In the genomic region with DNA sequence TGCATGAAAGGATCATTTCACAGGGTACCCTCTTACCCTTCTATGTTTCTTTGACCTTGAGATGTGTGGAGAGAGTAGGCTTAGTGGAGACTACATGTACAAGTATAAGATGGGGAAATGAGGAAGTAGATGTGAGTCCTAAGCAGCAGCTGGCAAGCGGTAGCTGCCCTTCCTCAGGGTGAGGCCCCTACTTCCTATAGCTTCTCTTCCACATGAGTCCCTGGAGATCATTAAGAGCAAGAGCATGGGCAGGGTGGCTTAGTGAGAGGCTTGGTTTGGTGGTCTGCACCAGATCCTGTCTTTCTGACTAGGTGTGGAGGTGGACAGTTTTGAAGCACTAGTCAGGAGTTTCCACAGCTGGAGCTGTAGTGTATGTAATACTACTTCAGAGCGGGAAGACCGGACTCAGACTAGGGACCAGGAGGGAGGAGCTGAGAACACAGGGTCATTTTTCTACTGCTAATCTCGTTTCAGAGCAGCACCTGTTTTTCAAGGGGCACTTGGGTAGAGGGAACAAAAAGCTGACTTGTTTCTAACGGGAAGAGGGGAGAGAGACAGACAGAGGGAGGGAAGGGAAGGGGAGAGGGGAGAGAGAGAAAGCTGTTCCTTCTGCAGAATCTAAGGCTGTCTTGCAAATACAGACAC, we compare ENCODE assay signal across 9 mouse cellular contexts. TPM values are rescaled to one million over a fixed set of nuclear protein-coding genes. Genes with fewer than 3 reads are reported as not detected.
DNase-seq lines count a peak whose midpoint lies in the region; ATAC-seq and TF ChIP-seq lines count a peak whose summit lies in the region.
"Had no signal": no experiment of that assay in that cellular context is flagged by ENCODE, and none has a peak within 500 bp of the region (broad histone marks: within the 10 kb centered on the region; RNA-seq: fewer than 3 reads in every experiment).

No protein-coding gene starts in this region.

- H3K4me1 ChIP-seq in hindbrain, embryonic 10.5 days (replicated peaks): peaks cover 28% of the 10 kb centered on the region
- H3K4me1 ChIP-seq in hindbrain, embryonic 16.5 days (ENCODE audit: control insufficient read depth, insufficient read depth, low read depth, low read length): peaks cover 2% of the 10 kb centered on the region
- peaks cover 3% of the 10 kb centered on the region for H3K4me1 ChIP-seq in bone marrow, adult 2 months (ENCODE audit: control insufficient read depth, insufficient read depth, low read length)
- H3K4me1 ChIP-seq in hindbrain, embryonic 12.5 days: peaks cover 32% of the 10 kb centered on the region
- peaks cover 23% of the 10 kb centered on the region for H3K4me1 ChIP-seq in midbrain, embryonic 15.5 days
- no peaks in the 10 kb centered on the region for H3K4me1 ChIP-seq in kidney, embryonic 14.5 days (ENCODE audit: control insufficient read depth, insufficient read depth, low read length)

- TF ChIP-seq POLR2A in bone marrow, adult 2 months (IDR thresholded peaks at IDR 0.05; ENCODE audit: borderline replicate concordance, control insufficient read depth, low read depth, low read length): no peak

- no peak overlapping the region for H3K4me2 ChIP-seq in hindbrain, embryonic 16.5 days (ENCODE audit: low read length)
- no peak overlapping the region for H3K4me2 ChIP-seq in hindbrain, embryonic 12.5 days (replicated peaks)
- H3K4me2 ChIP-seq in midbrain, embryonic 15.5 days: no peak overlapping the region
- no peak overlapping the region for H3K4me2 ChIP-seq in kidney, embryonic 14.5 days (replicated peaks; ENCODE audit: low read depth, low read length)

- no peak overlapping the region for H3K9ac ChIP-seq in hindbrain, embryonic 16.5 days (ENCODE audit: low read depth, low read length)
- no peak overlapping the region for H3K9ac ChIP-seq in hindbrain, embryonic 12.5 days
- no peak overlapping the region for H3K9ac ChIP-seq in midbrain, embryonic 15.5 days
- no peak overlapping the region for H3K9ac ChIP-seq in kidney, embryonic 14.5 days (ENCODE audit: low read depth, low read length)

- peak overlapping the region; percentile 66 for H3K27ac ChIP-seq in hindbrain, embryonic 10.5 days
- no peak overlapping the region; the same call in 1 of the 2 replicates for H3K27ac ChIP-seq in hindbrain, embryonic 16.5 days (ENCODE audit: low read depth, low read length)
- H3K27ac ChIP-seq in bone marrow, adult 2 months (ENCODE audit: control insufficient read depth, insufficient read depth, low read depth, low read length, poor library complexity): 0 out of 2 replicates have a peak overlapping the region, but pooled peaks have one; percentile 31
- peak overlapping the region; percentile 52 for H3K27ac ChIP-seq in hindbrain, embryonic 12.5 days
- H3K27ac ChIP-seq in midbrain, embryonic 15.5 days: peak overlapping the region; percentile 34; the same call in 1 of the 2 replicates
- no peak overlapping the region for H3K27ac ChIP-seq in kidney, embryonic 14.5 days (ENCODE audit: low read depth, low read length)

- 53% methylated on average over 5 of the region's 5 CpGs for WGBS in hindbrain, embryonic 10.5 days
- 36% methylated on average over 5 of the region's 5 CpGs for WGBS in hindbrain, embryonic 16.5 days
- 28% methylated on average over 5 of the region's 5 CpGs for WGBS in bone marrow, adult 2 months
- 38% methylated on average over 5 of the region's 5 CpGs for WGBS in hindbrain, embryonic 12.5 days
- WGBS in midbrain, embryonic 15.5 days: 32% methylated on average over 5 of the region's 5 CpGs
- WGBS in kidney, embryonic 14.5 days: 53% methylated on average over 5 of the region's 5 CpGs

- no peaks in the 10 kb centered on the region for H3K9me3 ChIP-seq in hindbrain, embryonic 10.5 days
- H3K9me3 ChIP-seq in hindbrain, embryonic 16.5 days (ENCODE audit: control insufficient read depth, low read length): no peaks in the 10 kb centered on the region
- no peaks in the 10 kb centered on the region for H3K9me3 ChIP-seq in hindbrain, embryonic 12.5 days (replicated peaks)
- no peaks in the 10 kb centered on the region for H3K9me3 ChIP-seq in midbrain, embryonic 15.5 days
- no peaks in the 10 kb centered on the region for H3K9me3 ChIP-seq in kidney, embryonic 14.5 days (ENCODE audit: control insufficient read depth, low read length)

- no peaks in the 10 kb centered on the region for H3K27me3 ChIP-seq in hindbrain, embryonic 10.5 days (ENCODE audit: insufficient read depth, poor library complexity, severe bottlenecking)
- H3K27me3 ChIP-seq in hindbrain, embryonic 16.5 days (replicated peaks; ENCODE audit: control insufficient read depth, insufficient read depth, low read length): no peaks in the 10 kb centered on the region
- no peaks in the 10 kb centered on the region for H3K27me3 ChIP-seq in hindbrain, embryonic 12.5 days
- H3K27me3 ChIP-seq in midbrain, embryonic 15.5 days (replicated peaks): no peaks in the 10 kb centered on the region
- H3K27me3 ChIP-seq in kidney, embryonic 14.5 days (ENCODE audit: control insufficient read depth, insufficient read depth, low read length): no peaks in the 10 kb centered on the region

- no peak for ATAC-seq in hindbrain, embryonic 16.5 days
- no peak; the same call in 1 of the 2 replicates for ATAC-seq in hindbrain, embryonic 12.5 days (ENCODE audit: low FRiP score)
- no peak for ATAC-seq in midbrain, embryonic 15.5 days (replicated peaks)
- no peak for ATAC-seq in kidney, embryonic 14.5 days (ENCODE audit: low FRiP score, low TSS enrichment)

- H3K36me3 ChIP-seq in hindbrain, embryonic 10.5 days: peaks cover 94% of the 10 kb centered on the region
- peaks cover 24% of the 10 kb centered on the region for H3K36me3 ChIP-seq in hindbrain, embryonic 16.5 days (ENCODE audit: control insufficient read depth, insufficient read depth, low read length)
- H3K36me3 ChIP-seq in hindbrain, embryonic 12.5 days: peaks cover 63% of the 10 kb centered on the region
- peaks cover 20% of the 10 kb centered on the region for H3K36me3 ChIP-seq in midbrain, embryonic 15.5 days (replicated peaks)
- peaks cover 74% of the 10 kb centered on the region for H3K36me3 ChIP-seq in kidney, embryonic 14.5 days (ENCODE audit: control insufficient read depth, insufficient read depth, low read length)

- H3K4me3 ChIP-seq in hindbrain, embryonic 10.5 days: no peak overlapping the region
- no peak overlapping the region for H3K4me3 ChIP-seq in hindbrain, embryonic 16.5 days (ENCODE audit: low read length)
- H3K4me3 ChIP-seq in bone marrow, adult 2 months (replicated peaks; ENCODE audit: control insufficient read depth, low read depth, low read length): no peak overlapping the region
- H3K4me3 ChIP-seq in hindbrain, embryonic 12.5 days: no peak overlapping the region
- H3K4me3 ChIP-seq in midbrain, embryonic 15.5 days: no peak overlapping the region
- H3K4me3 ChIP-seq in kidney, embryonic 14.5 days (ENCODE audit: low read length): no peak overlapping the region

- DNase-seq in hindbrain, embryonic 10.5 days (ENCODE audit: low spot score): no peak
- DNase-seq in testis, postnatal 10 days (ENCODE audit: low spot score): no peak
- DNase-seq in kidney, adult 11 months: no peak
- DNase-seq: kidney, postnatal 36 days had no signal

- no peak for TF ChIP-seq CTCF in bone marrow, adult 2 months (IDR thresholded peaks at IDR 0.05; ENCODE audit: control insufficient read depth, insufficient read depth, low read length)

RNA-seq across cellular contexts. Expression of a gene that starts 25.3 kb away (rescaled TPM):
- 242 and 269 TPM in 2 replicates for polyA plus RNA-seq in hindbrain, embryonic 10.5 days (2016; fragmentation: Nextera tagmentation; extraction: Ambion mirVana)
- polyA plus RNA-seq in hindbrain, embryonic 16.5 days (2015; fragmentation: Nextera tagmentation; extraction: Ambion mirVana): 419 and 449 TPM in 2 replicates
- 22.1 and 34.0 TPM in 2 replicates for polyA plus RNA-seq in bone marrow, adult 2 months (2011; ENCODE audit: insufficient read depth, insufficient read length, low replicate concordance, missing spikeins)
- 312 and 323 TPM in 2 replicates for polyA plus RNA-seq in hindbrain, embryonic 12.5 days (2016; fragmentation: Nextera tagmentation; extraction: Ambion mirVana)
- 401 and 421 TPM in 2 replicates for polyA plus RNA-seq in midbrain, embryonic 15.5 days (2015; fragmentation: Nextera tagmentation; extraction: Ambion mirVana)
- polyA plus RNA-seq in kidney, embryonic 14.5 days (2014; fragmentation: Nextera tagmentation; extraction: Ambion mirVana): 194 and 204 TPM in 2 replicates

Comparison
In these comparisons a context has a peak if more than half of its experiments do, and no peak if none do; other contexts are left out.
1. H3K27ac ChIP-seq: peak in hindbrain, embryonic 10.5 days (single experiment), bone marrow, adult 2 months (single experiment), hindbrain, embryonic 12.5 days (single experiment) and midbrain, embryonic 15.5 days (single experiment); none in hindbrain, embryonic 16.5 days (single experiment) and kidney, embryonic 14.5 days (single experiment).